ENCODE assay signal across 12 mouse cellular contexts in genomic region chr10:75120176-75120575, GRCm38 (mm10).
"Had no signal": no experiment of that assay in that cellular context is flagged by ENCODE, and none has a peak within 500 bp of the region (broad histone marks: within the 10 kb centered on the region; RNA-seq: fewer than 3 reads in every experiment).

No protein-coding gene starts in this region.

- H3K4me2 ChIP-seq: lung, embryonic 15.5 days; midbrain, embryonic 11.5 days; midbrain, embryonic 13.5 days; midbrain, embryonic 15.5 days; neural tube, embryonic 12.5 days had no signal

- H3K27me3 ChIP-seq: lung, embryonic 15.5 days; megakaryocyte, embryonic 14.5 days; midbrain, embryonic 13.5 days; midbrain, embryonic 15.5 days; neural tube, embryonic 12.5 days had no signal

- H3K36me3 ChIP-seq: midbrain, embryonic 15.5 days had no signal

- H3K9me3 ChIP-seq: lung, embryonic 15.5 days; megakaryocyte, embryonic 14.5 days; midbrain, embryonic 13.5 days; midbrain, embryonic 15.5 days; neural tube, embryonic 12.5 days had no signal

- DNase-seq: right cerebral cortex, postnatal 14 days; thymus, adult 18-20 months; thymus, postnatal 14 days; thymus, postnatal 36 days had no signal

- H3K9ac ChIP-seq: liver, embryonic 14.5 days; lung, embryonic 15.5 days; midbrain, embryonic 13.5 days; midbrain, embryonic 15.5 days; neural tube, embryonic 12.5 days had no signal

- H3K4me3 ChIP-seq: lung, embryonic 15.5 days; midbrain, embryonic 13.5 days; midbrain, embryonic 15.5 days; neural tube, embryonic 12.5 days had no signal

- H3K27ac ChIP-seq: liver, embryonic 14.5 days; lung, embryonic 15.5 days; macrophage; midbrain, embryonic 15.5 days; neural tube, embryonic 12.5 days had no signal
